7 mouse cellular contexts compared by ENCODE assay signal in the genomic region with DNA sequence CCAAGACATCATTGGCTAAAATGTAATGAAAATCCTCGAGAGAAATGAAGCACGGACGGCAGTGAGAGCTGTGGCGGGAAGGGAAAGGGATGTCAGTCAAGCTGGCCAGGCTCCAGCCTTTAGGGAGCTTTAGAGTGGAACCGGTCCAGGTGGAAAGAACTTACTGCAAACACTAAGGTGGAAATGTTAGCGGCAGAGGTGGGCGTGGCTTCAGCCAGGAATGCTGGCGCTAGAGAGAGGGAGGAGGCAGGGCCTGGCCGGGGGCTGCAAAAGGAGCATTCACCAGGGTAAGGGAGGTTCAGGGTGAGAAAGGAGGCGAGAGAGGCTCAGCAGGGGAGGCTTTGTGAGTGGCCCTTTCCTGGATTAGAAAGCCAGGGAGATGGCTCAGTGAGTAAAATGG. TPM values are rescaled to one million over a fixed set of nuclear protein-coding genes. Genes with fewer than 3 reads are reported as not detected.
DNase-seq lines count a peak whose midpoint lies in the region; ATAC-seq and TF ChIP-seq lines count a peak whose summit lies in the region.

No protein-coding gene starts in this region.

- no peaks in the 10 kb centered on the region for H3K9me3 ChIP-seq in E14TG2a.4 (ENCODE audit: low read length)
- no peaks in the 10 kb centered on the region for H3K9me3 ChIP-seq in hindbrain, postnatal 0 days (ENCODE audit: low read length)
- no peaks in the 10 kb centered on the region for H3K9me3 ChIP-seq in liver, embryonic 12.5 days (replicated peaks)
- H3K9me3 ChIP-seq in stomach, embryonic 14.5 days (ENCODE audit: control insufficient read depth, low read depth, low read length): no peaks in the 10 kb centered on the region

- H3K36me3 ChIP-seq in E14TG2a.4 (ENCODE audit: insufficient read depth, low read length): peaks cover 6% of the 10 kb centered on the region; the same call in 1 of the 2 replicates
- H3K36me3 ChIP-seq in hindbrain, postnatal 0 days (ENCODE audit: insufficient read depth, low read length): no peaks in the 10 kb centered on the region
- H3K36me3 ChIP-seq in liver, embryonic 12.5 days: no peaks in the 10 kb centered on the region
- no peaks in the 10 kb centered on the region for H3K36me3 ChIP-seq in stomach, embryonic 14.5 days (ENCODE audit: control insufficient read depth, insufficient read depth, low read length)

- ATAC-seq in Patski: peak; percentile 26
- no peak for ATAC-seq in hindbrain, postnatal 0 days
- no peak for ATAC-seq in liver, embryonic 12.5 days
- ATAC-seq in stomach, embryonic 14.5 days (ENCODE audit: insufficient number of reproducible peaks, insufficient read depth, low FRiP score, low read depth): no peak

- H3K9ac ChIP-seq in hindbrain, postnatal 0 days (replicated peaks; ENCODE audit: low read length): no peak overlapping the region
- peak overlapping the region; percentile 10; the same call in 1 of the 2 replicates for H3K9ac ChIP-seq in liver, embryonic 12.5 days
- H3K9ac ChIP-seq in stomach, embryonic 14.5 days (replicated peaks; ENCODE audit: low read depth, low read length): no peak overlapping the region

- POLR2A ChIA-PET in Patski (lab: Charles Lee): no interaction called here

- WGBS in hindbrain, postnatal 0 days: 5% methylated on average over 10 of the region's 10 CpGs
- 23% methylated on average over 10 of the region's 10 CpGs for WGBS in liver, embryonic 12.5 days (ENCODE audit: insufficient replicate concordance)
- WGBS in stomach, embryonic 14.5 days: 5% methylated on average over 10 of the region's 10 CpGs

- H3K4me2 ChIP-seq in hindbrain, postnatal 0 days (ENCODE audit: low read depth, low read length): peak overlapping the region; percentile 27; the same call in 1 of the 2 replicates
- peak overlapping the region; percentile 30 for H3K4me2 ChIP-seq in liver, embryonic 12.5 days
- H3K4me2 ChIP-seq in stomach, embryonic 14.5 days (replicated peaks; ENCODE audit: low read depth, low read length): peak overlapping the region; percentile 27

- H3K4me1 ChIP-seq in E14TG2a.4 (replicated peaks; ENCODE audit: low read depth, low read length): peaks cover 83% of the 10 kb centered on the region
- H3K4me1 ChIP-seq in hindbrain, postnatal 0 days (ENCODE audit: insufficient read depth, low read length): no peaks in the 10 kb centered on the region
- H3K4me1 ChIP-seq in liver, embryonic 12.5 days: peaks cover 9% of the 10 kb centered on the region
- H3K4me1 ChIP-seq in stomach, embryonic 14.5 days (ENCODE audit: control insufficient read depth, insufficient read depth, low read length): peaks cover 24% of the 10 kb centered on the region

- no peak for DNase-seq in Patski (ENCODE audit: low read depth, low spot score)
- DNase-seq in hindbrain, postnatal 0 days (ENCODE audit: low spot score): peak; percentile 21
- no peak for DNase-seq in ovary, postnatal 36 days (ENCODE audit: low spot score)
- DNase-seq in left cerebral cortex, adult 8-10 months (ENCODE audit: low spot score in 2 of 2): no peak

- peak overlapping the region; percentile 48; the same call in 1 of the 2 replicates for H3K4me3 ChIP-seq in E14TG2a.4 (replicated peaks; ENCODE audit: low read length)
- H3K4me3 ChIP-seq in hindbrain, postnatal 0 days (ENCODE audit: low read length): no peak overlapping the region
- no peak overlapping the region; the same call in 1 of the 2 replicates for H3K4me3 ChIP-seq in liver, embryonic 12.5 days
- no peak overlapping the region for H3K4me3 ChIP-seq in stomach, embryonic 14.5 days (ENCODE audit: low read depth, low read length)

- H3K27me3 ChIP-seq in E14TG2a.4 (ENCODE audit: insufficient read depth, low read length): no peaks in the 10 kb centered on the region
- H3K27me3 ChIP-seq in Patski: no peaks in the 10 kb centered on the region
- no peaks in the 10 kb centered on the region for H3K27me3 ChIP-seq in hindbrain, postnatal 0 days (ENCODE audit: insufficient read depth, low read length)
- H3K27me3 ChIP-seq in liver, embryonic 12.5 days (replicated peaks): peaks cover 15% of the 10 kb centered on the region; the same call in 1 of the 2 replicates
- H3K27me3 ChIP-seq in stomach, embryonic 14.5 days (ENCODE audit: control insufficient read depth, insufficient read depth, low read length): no peaks in the 10 kb centered on the region

- no peak for TF ChIP-seq CTCF in E14TG2a.4 (conservative IDR thresholded peaks at IDR 0.05; ENCODE audit: low read length)
- TF ChIP-seq CTCF in Patski (IDR thresholded peaks at IDR 0.05): no peak
- no peak for TF ChIP-seq CTCF in hindbrain, postnatal 0 days (IDR thresholded peaks at IDR 0.05; ENCODE audit: low read depth)

- H3K27ac ChIP-seq in hindbrain, postnatal 0 days: no peak overlapping the region; the same call in 1 of the 2 replicates
- no peak overlapping the region for H3K27ac ChIP-seq in liver, embryonic 12.5 days
- peak overlapping the region; percentile 69; the same call in 1 of the 2 replicates for H3K27ac ChIP-seq in stomach, embryonic 14.5 days (ENCODE audit: low read length)

- in situ Hi-C loops in Patski (cut with MboI; ENCODE audit: low pct_unique_long_range_greater_than_20kb): no loop called here

- CTCF ChIA-PET in Patski (lab: Charles Lee): interaction anchor here (0.9 kb wide), 1 partner anchor 42 kb away, joined by 3 read pairs; no protein-coding TSS in a partner anchor

RNA-seq across cellular contexts. Expression of gene Mrpl4, which starts 11.7 kb away (rescaled TPM):
- 89.1 TPM for polyA plus RNA-seq in Patski (2021)
- total RNA-seq in hindbrain, postnatal 0 days (2014; rRNA removed): 104 and 107 TPM in 2 replicates
- 117 and 124 TPM in 2 replicates for polyA plus RNA-seq in hindbrain, postnatal 0 days (2015; fragmentation: Nextera tagmentation; extraction: Ambion mirVana)
- 89.3 and 91.4 TPM in 2 replicates for polyA plus RNA-seq in liver, embryonic 12.5 days (2016; fragmentation: Nextera tagmentation; extraction: Ambion mirVana)
- polyA plus RNA-seq in stomach, embryonic 14.5 days (2014; fragmentation: Nextera tagmentation; extraction: Ambion mirVana): 136 and 150 TPM in 2 replicates
- total RNA-seq in left cerebral cortex, adult 8-10 months (2022): 10 to 100 TPM; 55.3 to 68.0 (median 56.9) TPM

RNA-seq across cellular contexts. Expression of gene S1pr2, which starts 14.3 kb away (rescaled TPM):
- polyA plus RNA-seq in Patski (2021): 10.9 TPM
- 3.4 and 6.0 TPM in 2 replicates for total RNA-seq in hindbrain, postnatal 0 days (2014; rRNA removed)
- 6.9 and 8.5 TPM in 2 replicates for polyA plus RNA-seq in hindbrain, postnatal 0 days (2015; fragmentation: Nextera tagmentation; extraction: Ambion mirVana)
- 6.6 and 6.7 TPM in 2 replicates for polyA plus RNA-seq in liver, embryonic 12.5 days (2016; fragmentation: Nextera tagmentation; extraction: Ambion mirVana)
- 48.6 and 52.3 TPM in 2 replicates for polyA plus RNA-seq in stomach, embryonic 14.5 days (2014; fragmentation: Nextera tagmentation; extraction: Ambion mirVana)
- 1 to 10 TPM; 2.0 to 3.4 (median 2.7) TPM for total RNA-seq in left cerebral cortex, adult 8-10 months (2022)

RNA-seq across cellular contexts. Expression of gene Icam1, which starts 24.9 kb away (rescaled TPM):
- polyA plus RNA-seq in Patski (2021): 0.06 TPM
- total RNA-seq in hindbrain, postnatal 0 days (2014; rRNA removed): 4.3 and 5.0 TPM in 2 replicates
- polyA plus RNA-seq in hindbrain, postnatal 0 days (2015; fragmentation: Nextera tagmentation; extraction: Ambion mirVana): 3.8 and 4.4 TPM in 2 replicates
- polyA plus RNA-seq in liver, embryonic 12.5 days (2016; fragmentation: Nextera tagmentation; extraction: Ambion mirVana): 9.9 TPM in 2 replicates
- polyA plus RNA-seq in stomach, embryonic 14.5 days (2014; fragmentation: Nextera tagmentation; extraction: Ambion mirVana): 10.6 and 12.5 TPM in 2 replicates
- total RNA-seq in left cerebral cortex, adult 8-10 months (2022): 1 to 10 TPM; 2.2 to 4.8 (median 4.1) TPM

RNA-seq across cellular contexts. Expression of gene Dnmt1, which starts 31.2 kb away (rescaled TPM):
- polyA plus RNA-seq in Patski (2021): 54.3 TPM
- 78.2 and 86.5 TPM in 2 replicates for total RNA-seq in hindbrain, postnatal 0 days (2014; rRNA removed)
- polyA plus RNA-seq in hindbrain, postnatal 0 days (2015; fragmentation: Nextera tagmentation; extraction: Ambion mirVana): 36.1 and 36.2 TPM in 2 replicates
- polyA plus RNA-seq in liver, embryonic 12.5 days (2016; fragmentation: Nextera tagmentation; extraction: Ambion mirVana): 97.3 and 101 TPM in 2 replicates
- polyA plus RNA-seq in stomach, embryonic 14.5 days (2014; fragmentation: Nextera tagmentation; extraction: Ambion mirVana): 64.7 and 69.6 TPM in 2 replicates
- total RNA-seq in left cerebral cortex, adult 8-10 months (2022): 10 to 100 TPM; 39.7 to 41.3 (median 40.5) TPM

RNA-seq across cellular contexts. Expression of gene Icam4, which starts 38.3 kb away (rescaled TPM):
- 0.99 TPM for polyA plus RNA-seq in Patski (2021)
- not detected in 2 replicates for total RNA-seq in hindbrain, postnatal 0 days (2014; rRNA removed)
- 0.15 TPM in 1 of 2 replicates, not detected in the other for polyA plus RNA-seq in hindbrain, postnatal 0 days (2015; fragmentation: Nextera tagmentation; extraction: Ambion mirVana)
- polyA plus RNA-seq in liver, embryonic 12.5 days (2016; fragmentation: Nextera tagmentation; extraction: Ambion mirVana): 231 and 238 TPM in 2 replicates
- polyA plus RNA-seq in stomach, embryonic 14.5 days (2014; fragmentation: Nextera tagmentation; extraction: Ambion mirVana): 0.84 and 1.0 TPM in 2 replicates
- 1 to 10 TPM; 1.5 to 2.3 (median 1.8) TPM for total RNA-seq in left cerebral cortex, adult 8-10 months (2022)
